Mouse (Mus musculus) MEL (cell line): Measurements from ENCODE around the gene Cirbp. TPM values are rescaled to one million over a fixed set of nuclear protein-coding genes. Genes with fewer than 3 reads are reported as not detected.

ENCODE experiments used
- DNase-seq: peaks from one replicate; pipeline ENCODE4 v3.0.0; 2011; ENCODE audit warnings: low read depth, low spot score
- H3K27ac ChIP-seq: 2 replicates; pipeline ENCODE4 v1.5.1; 2012; ENCODE audit warnings: low read depth, mild to moderate bottlenecking, control low read depth, low read length, moderate library complexity; ENCODE audit not compliant: control insufficient read depth
- H3K27me3 ChIP-seq, 2 experiments: fragments of 150-350 bp in 1 of 2; sonication (generic) in 1 of 2; 2 replicates each; pipeline ENCODE4 v1.6.1; 2012; ENCODE audit warnings: low read length in 2 of 2, mild to moderate bottlenecking in 2 of 2, improper control_type of control experiment in 1 of 2, moderate library complexity in 1 of 2; ENCODE audit not compliant: insufficient read depth in 2 of 2, control insufficient read depth in 1 of 2
- H3K36me3 ChIP-seq, 2 experiments: 2 replicates each; pipeline ENCODE4 v1.6.1; 2012 to 2014; ENCODE audit warnings: low read length in 2 of 2, improper control_type of control experiment in 1 of 2, inconsistent platforms in 1 of 2, mild to moderate bottlenecking in 1 of 2; ENCODE audit not compliant: insufficient read depth in 2 of 2, control insufficient read depth in 1 of 2
- H3K4me1 ChIP-seq, 2 experiments: fragments of 150-350 bp in 1 of 2; sonication (generic) in 1 of 2; 2 replicates each; pipeline ENCODE4 v1.6.1; 2012; ENCODE audit warnings: low read length in 2 of 2, improper control_type of control experiment in 1 of 2, mild to moderate bottlenecking in 1 of 2; ENCODE audit not compliant: insufficient read depth in 2 of 2, control insufficient read depth in 1 of 2
- H3K4me3 ChIP-seq, 2 experiments: fragments of 150-350 bp in 1 of 2; sonication (generic) in 1 of 2; 2 replicates each; pipeline ENCODE4 v1.5.1; 2012; ENCODE audit warnings: low read depth in 2 of 2, low read length in 2 of 2, mild to moderate bottlenecking in 2 of 2, moderate library complexity in 2 of 2, control low read depth in 1 of 2, improper control_type of control experiment in 1 of 2; ENCODE audit not compliant: control insufficient read depth in 1 of 2, insufficient read depth in 1 of 2
- H3K79me2 ChIP-seq: 2 replicates; pipeline ENCODE4 v1.6.1; 2012; ENCODE audit warnings: mild to moderate bottlenecking, low read length, moderate library complexity; ENCODE audit not compliant: control insufficient read depth, poor library complexity, insufficient read depth
- H3K9ac ChIP-seq: 2 replicates; pipeline ENCODE4 v1.6.1; 2012; ENCODE audit warnings: low read depth, mild to moderate bottlenecking, control low read depth, low read length, moderate library complexity; ENCODE audit not compliant: control insufficient read depth, poor library complexity, severe bottlenecking
- H3K9me3 ChIP-seq: fragments of 150-350 bp; sonication (generic); replicated peaks from 2 replicates; pipeline ENCODE4 v1.6.1; 2012; ENCODE audit warnings: mild to moderate bottlenecking, low read length, improper control_type of control experiment, moderate library complexity; ENCODE audit not compliant: insufficient read depth
- BHLHE40 ChIP-seq: IDR thresholded peaks from 2 replicates; pipeline ENCODE4 v1.6.1; 2012; ENCODE audit warnings: low read depth, mild to moderate bottlenecking, inconsistent platforms, low read length, improper control_type of control experiment, borderline replicate concordance
- CHD1 ChIP-seq: IDR thresholded peaks from 2 replicates; pipeline ENCODE4 v1.6.1; 2012; ENCODE audit warnings: low read depth, mild to moderate bottlenecking, inconsistent platforms, low read length, improper control_type of control experiment
- CTCF ChIP-seq, 3 experiments: IDR thresholded peaks in 2 of 3; conservative IDR thresholded peaks in 1 of 3; 2 replicates each; pipeline ENCODE4 v1.5.1; 2011 to 2012; ENCODE audit warnings: low read length in 3 of 3, low read depth in 2 of 3, mild to moderate bottlenecking in 2 of 3, improper control_type of control experiment in 1 of 3, inconsistent platforms in 1 of 3, mixed read lengths in 1 of 3, moderate library complexity in 1 of 3; ENCODE audit not compliant: control insufficient read depth in 1 of 3, insufficient read depth in 1 of 3, poor library complexity in 1 of 3, severe bottlenecking in 1 of 3
- E2F4 ChIP-seq: IDR thresholded peaks from 2 replicates; pipeline ENCODE4 v1.6.1; 2011; ENCODE audit warnings: low read depth, low read length, improper control_type of control experiment, borderline replicate concordance
- ELF1 ChIP-seq: IDR thresholded peaks from 2 replicates; pipeline ENCODE4 v1.6.1; 2014; ENCODE audit warnings: low read depth, mild to moderate bottlenecking, inconsistent platforms, low read length, improper control_type of control experiment, moderate library complexity
- EP300 ChIP-seq, 2 experiments: IDR thresholded peaks; 2 replicates each; pipeline ENCODE4 v1.6.1; 2011; ENCODE audit warnings: improper control_type of control experiment in 2 of 2, low read length in 2 of 2, low read depth in 1 of 2, mild to moderate bottlenecking in 1 of 2
- ETS1 ChIP-seq: IDR thresholded peaks from 2 replicates; pipeline ENCODE4 v1.6.1; 2012; ENCODE audit warnings: low read depth, mild to moderate bottlenecking, inconsistent platforms, low read length, improper control_type of control experiment, moderate library complexity
- GATA1 ChIP-seq: IDR thresholded peaks from 2 replicates; pipeline ENCODE4 v1.6.1; 2011; ENCODE audit warnings: low read depth, low read length, improper control_type of control experiment
- HCFC1 ChIP-seq: IDR thresholded peaks from 2 replicates; pipeline ENCODE4 v1.6.1; 2012; ENCODE audit warnings: low read depth, mild to moderate bottlenecking, inconsistent platforms, low read length, improper control_type of control experiment, moderate library complexity
- JUND ChIP-seq: IDR thresholded peaks from 2 replicates; pipeline ENCODE4 v1.6.1; 2011; ENCODE audit warnings: low read depth, mild to moderate bottlenecking, improper control_type of control experiment, low read length
- KAT2A ChIP-seq: conservative IDR thresholded peaks from 2 replicates; pipeline ENCODE4 v1.6.1; 2012; ENCODE audit warnings: low read depth, low read length, improper control_type of control experiment, inconsistent platforms
- MAFK ChIP-seq: IDR thresholded peaks from 2 replicates; pipeline ENCODE4 v1.6.1; 2011; ENCODE audit warnings: low read depth, mild to moderate bottlenecking, low read length, improper control_type of control experiment, borderline replicate concordance
- MAX ChIP-seq: IDR thresholded peaks from 2 replicates; pipeline ENCODE4 v1.6.1; 2011; ENCODE audit warnings: low read length, improper control_type of control experiment
- MAZ ChIP-seq: IDR thresholded peaks from 2 replicates; pipeline ENCODE4 v1.6.1; 2012; ENCODE audit warnings: low read depth, mild to moderate bottlenecking, inconsistent platforms, low read length, improper control_type of control experiment
- MXI1 ChIP-seq: IDR thresholded peaks from 2 replicates; pipeline ENCODE4 v1.6.1; 2011; ENCODE audit warnings: mild to moderate bottlenecking, low read depth, low read length, improper control_type of control experiment
- MYB ChIP-seq: IDR thresholded peaks from 2 replicates; pipeline ENCODE4 v1.6.1; 2011; ENCODE audit warnings: mild to moderate bottlenecking, low read depth, low read length, improper control_type of control experiment
- MYC ChIP-seq: IDR thresholded peaks from 2 replicates; pipeline ENCODE4 v1.6.1; 2011; ENCODE audit warnings: low read depth, mild to moderate bottlenecking, low read length, improper control_type of control experiment, moderate library complexity
- NELFE ChIP-seq: IDR thresholded peaks from 2 replicates; pipeline ENCODE4 v1.6.1; 2011; ENCODE audit warnings: low read depth, low read length, improper control_type of control experiment
- NRF1 ChIP-seq: IDR thresholded peaks from 2 replicates; pipeline ENCODE4 v1.6.1; 2014; ENCODE audit warnings: low read depth, mild to moderate bottlenecking, inconsistent platforms, low read length, improper control_type of control experiment, moderate library complexity; ENCODE audit not compliant: poor library complexity, insufficient read depth, severe bottlenecking
- POLR2A ChIP-seq, 2 experiments: IDR thresholded peaks; 2 replicates each; pipeline ENCODE4 v1.6.1; 2011 to 2012; ENCODE audit warnings: low read length in 2 of 2, mild to moderate bottlenecking in 2 of 2, control low read depth in 1 of 2, improper control_type of control experiment in 1 of 2, low read depth in 1 of 2, moderate library complexity in 1 of 2; ENCODE audit not compliant: control insufficient read depth in 1 of 2, insufficient read depth in 1 of 2, poor library complexity in 1 of 2
- POLR2AphosphoS2 ChIP-seq: IDR thresholded peaks from 2 replicates; pipeline ENCODE4 v1.6.1; 2011; ENCODE audit warnings: low read length, improper control_type of control experiment
- RAD21 ChIP-seq: IDR thresholded peaks from 2 replicates; pipeline ENCODE4 v1.6.1; 2011; ENCODE audit warnings: mild to moderate bottlenecking, low read depth, low read length, improper control_type of control experiment
- RCOR1 ChIP-seq: IDR thresholded peaks from 2 replicates; pipeline ENCODE4 v1.6.1; 2012; ENCODE audit warnings: low read depth, mild to moderate bottlenecking, inconsistent platforms, low read length, improper control_type of control experiment
- SIN3A ChIP-seq: IDR thresholded peaks from 2 replicates; pipeline ENCODE4 v1.6.1; 2012; ENCODE audit warnings: low read length, improper control_type of control experiment, inconsistent platforms
- SMC3 ChIP-seq: IDR thresholded peaks from 2 replicates; pipeline ENCODE4 v1.6.1; 2011; ENCODE audit warnings: low read depth, low read length, improper control_type of control experiment
- TAL1 ChIP-seq: IDR thresholded peaks from 2 replicates; pipeline ENCODE4 v1.6.1; 2012; ENCODE audit warnings: mild to moderate bottlenecking, inconsistent platforms, low read length, moderate library complexity, mixed read lengths
- TBP ChIP-seq: IDR thresholded peaks from 2 replicates; pipeline ENCODE4 v1.8.0; 2011; ENCODE audit warnings: low read depth, low read length, improper control_type of control experiment
- TCF12 ChIP-seq: IDR thresholded peaks from 2 replicates; pipeline ENCODE4 v1.6.1; 2014; ENCODE audit warnings: low read depth, mild to moderate bottlenecking, inconsistent platforms, low read length, improper control_type of control experiment, moderate library complexity
- UBTF ChIP-seq: IDR thresholded peaks from 2 replicates; pipeline ENCODE4 v1.6.1; 2012; ENCODE audit warnings: low read depth, mild to moderate bottlenecking, inconsistent platforms, low read length, improper control_type of control experiment, moderate library complexity, borderline replicate concordance; ENCODE audit not compliant: insufficient read depth
- USF1 ChIP-seq: IDR thresholded peaks from 2 replicates; pipeline ENCODE4 v1.6.1; 2014; ENCODE audit warnings: low read depth, mild to moderate bottlenecking, inconsistent platforms, low read length, improper control_type of control experiment, moderate library complexity
- USF2 ChIP-seq, 2 experiments: IDR thresholded peaks; 2 replicates each; pipeline ENCODE4 v1.6.1; 2011 to 2012; ENCODE audit warnings: improper control_type of control experiment in 2 of 2, low read length in 2 of 2, borderline replicate concordance in 1 of 2, inconsistent platforms in 1 of 2, low read depth in 1 of 2, mild to moderate bottlenecking in 1 of 2; ENCODE audit not compliant: insufficient read depth in 1 of 2
- ZC3H11A ChIP-seq: IDR thresholded peaks from 2 replicates; pipeline ENCODE4 v1.6.1; 2012; ENCODE audit warnings: low read depth, mild to moderate bottlenecking, inconsistent platforms, low read length, improper control_type of control experiment
- ZKSCAN1 ChIP-seq: IDR thresholded peaks from 2 replicates; pipeline ENCODE4 v1.6.1; 2012; ENCODE audit warnings: low read depth, mild to moderate bottlenecking, inconsistent platforms, low read length, improper control_type of control experiment, moderate library complexity
- ZMIZ1 ChIP-seq: IDR thresholded peaks from 2 replicates; pipeline ENCODE4 v1.6.1; 2012; ENCODE audit warnings: low read depth, mild to moderate bottlenecking, inconsistent platforms, low read length, improper control_type of control experiment, moderate library complexity
- ZNF384 ChIP-seq: IDR thresholded peaks from 2 replicates; pipeline ENCODE4 v1.6.1; 2012; ENCODE audit warnings: low read depth, mild to moderate bottlenecking, inconsistent platforms, low read length, improper control_type of control experiment
- polyA plus RNA-seq, 2 experiments: library from polyadenylated mRNA; stranded (reverse) in 1 of 2; unstranded in 1 of 2; fragments of >175 nt in 1 of 2; fragments of >200 nt in 1 of 2; gene quantifications; 2 replicates each; pipeline versions ENCODE4 v1.2.1 to v1.2.4; 2012; ENCODE audit warnings: low replicate concordance in 2 of 2, low read depth in 1 of 2; ENCODE audit not compliant: insufficient read length in 2 of 2, insufficient read depth in 1 of 2, missing spikeins in 1 of 2
- total RNA-seq: library from RNA; depleted of rRNA; stranded (reverse); fragments of 300-350 nt; gene quantifications from 2 replicates; pipeline ENCODE4 v1.2.3, GENCODE M21; 2012

The Cirbp gene
- total and polyA plus RNA-seq, 3 experiments = 21.2 to 56.6 TPM; not detected in 1

GRCm38 (mm10) chr10:80149291-80150225, 16.2 kb upstream of the Cirbp start:
- Histone ChIP-seq H3K36me3 (peaks cover 0 to 20% of the 10 kb centered on the region in 2 experiments; a peak in 2 of 4 replicates), H3K9ac (peak overlapping the region; percentile 87)
- DNase-seq = peak; percentile 99
- TF ChIP-seq SIN3A (peak; percentile 96), HCFC1 (peak; percentile 66), MYB (no peak), ZKSCAN1 (no peak), POLR2A (IDR thresholded peaks at IDR 0.05; ENCODE audit: control insufficient read depth in 1 of 2, insufficient read depth in 1 of 2, low read depth in 1 of 2, low read length in 2 of 2, poor library complexity in 1 of 2) (peak; percentile 47 to 78; a peak in 2 of 4 replicates), SMC3 (no peak), ZNF384 (peak; percentile 98), NELFE (peak; percentile 80), KAT2A (no peak; the same call in 1 of the 2 replicates), MAX (peak; percentile 85), E2F4 (no peak), MXI1 (peak; percentile 84), MAFK (no peak), CHD1 (no peak), NRF1 (no peak), ELF1 (no peak; the same call in 1 of the 2 replicates), BHLHE40 (peak; percentile 90), RAD21 (no peak), JUND (no peak), ETS1 (peak; percentile 52; the same call in 1 of the 2 replicates), TCF12 (0 out of 2 replicates have a peak, but pooled peaks have one; percentile 32), ZC3H11A (no peak), USF2 (IDR thresholded peaks at IDR 0.05; ENCODE audit: borderline replicate concordance in 1 of 2, insufficient read depth in 1 of 2, low read depth in 1 of 2, low read length in 2 of 2) (no peak), ZMIZ1 (0 out of 2 replicates have a peak, but pooled peaks have one; percentile 1), EP300 (IDR thresholded peaks at IDR 0.05; ENCODE audit: low read depth in 1 of 2, low read length in 2 of 2) (peak in 1 of 2 experiments; percentile 51; a peak in 2 of 4 replicates), MAZ (peak; percentile 94), TAL1 (no peak), POLR2AphosphoS2 (peak; percentile 26; the same call in 1 of the 2 replicates), CTCF (IDR thresholded peaks at IDR 0.05 in 2 of 3, conservative IDR thresholded peaks at IDR 0.05 in 1 of 3; ENCODE audit: control insufficient read depth in 1 of 3, insufficient read depth in 1 of 3, low read depth in 2 of 3, low read length in 3 of 3, poor library complexity in 1 of 3, severe bottlenecking in 1 of 3) (no peak), RCOR1 (0 out of 2 replicates have a peak, but pooled peaks have one; percentile 2), TBP (peak; percentile 88), USF1 (peak; percentile 91), GATA1 (peak; percentile 44; the same call in 1 of the 2 replicates), MYC (no peak), UBTF (0 out of 2 replicates have a peak, but pooled peaks have one; percentile 49)

More at GRCm38 (mm10) chr10:80149291-80150225, 16.2 kb upstream of the Cirbp start:
- Histone ChIP-seq H3K9me3 (no peaks in the 10 kb centered on the region), H3K27ac (peak overlapping the region; percentile 86), H3K4me1 (peaks cover 0 to 44% of the 10 kb centered on the region in 2 experiments; a peak in 2 of 4 replicates), H3K79me2 (peaks cover 32% of the 10 kb centered on the region), H3K4me3 (peak overlapping the region; percentile 84 to 90), H3K27me3 (no peaks in the 10 kb centered on the region)
